Mouse (Mus musculus): ENCODE data around the gene Tmem106c.

DNA sequence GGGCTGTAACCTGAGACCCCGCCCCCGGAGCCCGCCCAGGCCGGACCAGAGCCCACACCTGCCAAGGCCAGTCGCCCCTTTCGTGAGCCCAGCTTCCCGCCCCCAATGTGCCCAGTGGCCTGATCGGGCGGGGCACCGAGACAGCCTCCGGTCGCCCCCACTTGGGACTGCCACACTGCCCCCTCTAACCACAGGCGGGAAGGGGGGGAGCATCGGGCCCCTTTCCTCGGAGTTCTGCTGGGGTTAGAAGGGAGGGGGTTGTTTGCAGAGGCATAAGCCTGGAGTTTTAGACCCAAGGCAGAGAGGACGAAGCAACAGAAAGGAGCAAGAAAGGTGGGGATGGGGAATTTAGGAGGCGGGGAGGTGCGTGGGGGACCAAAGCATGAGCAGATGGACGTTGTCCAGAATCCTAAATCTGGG is 40.8 kb downstream of the Tmem106c start:
- TF ChIP-seq POLR2A (IDR thresholded peaks at IDR 0.05; ENCODE audit: insufficient read depth, low read depth, low read length) (no peak), EP300 (IDR thresholded peaks at IDR 0.05; ENCODE audit: insufficient read depth, low read depth, low read length) (no peak), CTCF (IDR thresholded peaks at IDR 0.05) (no peak)

Measured in heart, adult 2 months (tissue).